Mouse (Mus musculus) right cerebral cortex, postnatal 10 days (tissue): ENCODE results near the gene Hormad2.

Source experiments
- DNase-seq, 2 experiments: peaks; one replicate each; pipeline ENCODE4 v3.0.0; 2021; ENCODE audit warnings: low spot score in 2 of 2

Gene Hormad2

GRCm38 (mm10) chr11:4440978-4441377, at the start of gene Hormad2:
TSS of gene Hormad2 (minus strand) at chr11:4441105.
- DNase-seq = no peak

DNA sequence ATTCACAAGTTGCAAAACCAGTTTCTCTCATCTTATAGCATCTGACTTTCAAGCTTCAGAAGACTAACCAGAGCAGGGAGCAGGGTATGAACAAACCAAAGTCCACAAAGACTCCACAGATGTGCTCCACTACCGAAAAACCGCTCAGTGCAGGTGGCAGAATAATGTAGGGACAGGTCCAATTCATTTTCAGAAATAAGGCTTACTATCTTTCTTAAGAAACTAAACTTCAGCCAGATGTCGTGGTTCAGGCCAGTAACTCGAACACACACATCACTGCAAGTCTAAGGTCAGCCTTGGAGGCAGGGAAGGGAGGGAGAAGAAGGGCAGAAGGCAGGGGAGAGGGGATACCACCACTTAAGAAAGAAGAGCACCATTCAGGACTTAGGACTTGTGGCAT, 48.3 kb upstream of the Hormad2 start:
- DNase-seq = no peak

DNA sequence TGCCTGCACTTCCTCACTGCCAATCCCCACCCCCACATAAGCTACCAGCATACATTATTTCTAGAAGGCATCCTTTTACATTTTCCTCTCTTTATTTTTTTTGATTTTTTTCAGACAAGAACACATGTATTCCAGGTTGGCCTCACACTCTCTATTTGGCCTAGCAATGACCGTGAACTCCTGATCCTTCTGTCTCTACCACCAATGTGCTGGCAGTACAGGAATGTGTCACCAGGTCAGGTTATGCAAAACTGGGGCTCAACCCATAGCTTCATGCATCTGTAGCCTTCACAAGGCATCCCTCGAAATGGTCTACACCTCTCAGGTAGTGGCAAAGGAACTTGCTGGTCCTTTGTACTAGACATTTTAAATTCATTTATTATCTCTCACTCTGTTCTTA, 47.9 kb upstream of the Hormad2 start:
- no peak for DNase-seq

GRCm38 (mm10) chr11:4488367-4488766, 47.5 kb upstream of the Hormad2 start:
- DNase-seq = no peak

GRCm38 (mm10) chr11:4487401-4487965, 46.6 kb upstream of the Hormad2 start:
- DNase-seq = peak in 1 of 2 experiments; percentile 42

DNA sequence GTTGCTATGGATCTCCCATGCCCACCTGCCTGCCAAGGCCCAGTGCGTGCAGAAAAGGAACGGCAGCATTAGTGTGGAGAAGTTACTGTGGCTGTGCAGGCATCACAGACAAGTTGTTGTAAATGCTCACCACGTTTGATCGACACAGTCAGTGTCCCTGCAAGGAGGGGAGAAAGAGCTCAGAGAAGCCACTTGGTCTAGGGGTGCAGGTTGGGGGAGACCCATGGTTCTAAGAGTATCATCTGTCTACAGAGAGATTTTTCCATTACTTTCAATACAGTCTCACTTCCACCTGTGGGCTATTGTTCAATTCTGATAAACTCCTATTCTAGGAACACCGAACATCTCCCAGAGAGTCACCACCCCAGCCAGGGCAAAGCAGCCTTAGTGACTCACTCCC, 43.6 kb upstream of the Hormad2 start:
- no peak for DNase-seq

GRCm38 (mm10) chr11:4482641-4483040, 41.7 kb upstream of the Hormad2 start:
- DNase-seq = no peak

DNA sequence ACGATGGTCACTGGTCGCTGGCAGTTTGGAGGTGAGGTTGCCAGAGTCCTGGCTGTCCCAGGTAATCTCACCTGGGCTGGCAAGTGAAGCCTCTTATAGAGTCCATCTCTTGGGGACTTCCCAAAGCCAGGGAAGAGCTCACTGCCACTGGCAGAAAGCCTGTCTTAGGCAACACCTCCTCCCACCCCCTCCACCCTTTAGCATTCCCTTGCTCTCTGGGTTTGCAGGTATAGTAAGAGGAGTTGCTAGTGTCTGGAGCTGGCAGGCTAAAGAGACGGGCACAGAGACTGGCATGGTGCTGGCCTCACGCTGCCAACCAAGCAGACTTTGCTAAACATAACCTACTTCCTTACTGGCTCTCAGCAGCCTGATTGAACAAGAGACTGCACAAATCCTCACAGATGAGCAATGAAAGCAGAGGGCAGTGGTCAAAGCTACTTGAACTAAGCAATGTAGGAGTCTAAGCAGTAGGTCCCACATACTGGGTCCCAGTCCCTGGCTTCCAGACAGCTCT, 35.3 kb upstream of the Hormad2 start:
- DNase-seq = peak; percentile 41 to 54

- no peak for DNase-seq
Observed at GRCm38 (mm10) chr11:4472464-4473179, 31.7 kb upstream of the Hormad2 start.

- DNase-seq = no peak
Observed at GRCm38 (mm10) chr11:4471734-4472133, 30.8 kb upstream of the Hormad2 start.

- no peak for DNase-seq
Observed at GRCm38 (mm10) chr11:4471251-4471650, 30.3 kb upstream of the Hormad2 start.

- DNase-seq = no peak
Observed at GRCm38 (mm10) chr11:4469091-4469490, 28.2 kb upstream of the Hormad2 start.

- no peak for DNase-seq
Observed at GRCm38 (mm10) chr11:4467436-4467835, 26.5 kb upstream of the Hormad2 start.

DNA sequence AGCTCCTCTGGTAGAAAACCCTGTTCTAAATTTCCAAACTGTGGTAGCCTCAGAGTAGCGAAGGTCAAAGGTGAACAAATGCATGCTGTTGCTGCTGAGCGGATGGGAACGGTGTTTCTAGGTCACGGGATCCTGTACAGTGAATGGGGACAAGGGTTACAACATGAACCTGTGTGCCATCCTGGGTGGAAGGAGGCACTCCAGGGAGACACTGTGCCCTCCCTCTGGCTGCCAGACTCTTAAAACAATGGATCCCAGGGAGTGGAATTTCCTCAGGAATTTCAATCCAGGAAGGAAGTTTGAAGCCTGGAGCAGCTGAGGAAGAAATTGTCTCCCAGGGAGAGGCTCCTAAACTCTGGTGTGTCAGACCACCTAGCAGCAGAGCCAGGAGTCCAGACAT, 25.3 kb upstream of the Hormad2 start:
- DNase-seq = no peak

- DNase-seq = no peak
Observed at GRCm38 (mm10) chr11:4464616-4465015, 23.7 kb upstream of the Hormad2 start.

DNA sequence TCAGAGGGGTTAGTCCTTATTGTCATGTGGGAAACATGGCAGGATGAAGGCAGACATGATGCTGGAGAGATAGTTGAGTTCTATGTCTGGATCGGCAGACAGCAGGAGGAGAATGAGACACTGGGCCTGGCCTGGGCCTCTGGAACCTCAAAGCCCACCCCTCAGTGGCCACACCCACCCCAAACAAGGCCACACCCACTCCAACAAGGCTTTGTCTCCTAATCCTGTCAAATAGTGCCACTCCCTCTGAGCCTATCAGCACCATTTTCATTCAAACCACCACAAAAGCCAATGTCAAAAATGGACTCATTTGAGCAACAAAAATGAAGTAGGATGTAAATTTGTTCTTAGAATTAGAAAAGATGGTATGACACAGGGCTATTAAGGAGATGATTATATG, 23.3 kb upstream of the Hormad2 start:
- DNase-seq = no peak

DNA sequence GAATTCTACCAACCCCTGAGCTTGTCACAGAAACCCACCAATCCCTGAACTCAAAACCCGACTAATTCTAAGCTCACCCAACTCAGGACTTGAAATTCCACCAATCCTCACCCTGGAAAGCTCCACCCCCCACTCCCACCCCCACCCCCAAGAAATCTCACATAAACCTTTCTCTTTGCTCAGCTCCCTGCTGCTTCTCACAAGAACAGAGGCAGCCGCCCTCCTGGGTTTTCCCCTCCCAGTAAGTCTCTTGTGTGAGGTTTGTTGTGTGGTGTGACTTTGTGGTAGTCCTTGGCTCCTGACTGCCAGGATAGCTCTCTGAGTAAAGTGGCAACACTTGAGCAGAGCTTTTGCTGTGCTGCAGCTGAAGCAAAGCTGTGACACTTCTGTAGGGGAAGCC, 22.0 kb upstream of the Hormad2 start:
- DNase-seq = no peak

- DNase-seq = no peak
Observed at GRCm38 (mm10) chr11:4461154-4461553, 20.2 kb upstream of the Hormad2 start.

- DNase-seq = no peak
Observed at GRCm38 (mm10) chr11:4460615-4461014, 19.7 kb upstream of the Hormad2 start.

DNA sequence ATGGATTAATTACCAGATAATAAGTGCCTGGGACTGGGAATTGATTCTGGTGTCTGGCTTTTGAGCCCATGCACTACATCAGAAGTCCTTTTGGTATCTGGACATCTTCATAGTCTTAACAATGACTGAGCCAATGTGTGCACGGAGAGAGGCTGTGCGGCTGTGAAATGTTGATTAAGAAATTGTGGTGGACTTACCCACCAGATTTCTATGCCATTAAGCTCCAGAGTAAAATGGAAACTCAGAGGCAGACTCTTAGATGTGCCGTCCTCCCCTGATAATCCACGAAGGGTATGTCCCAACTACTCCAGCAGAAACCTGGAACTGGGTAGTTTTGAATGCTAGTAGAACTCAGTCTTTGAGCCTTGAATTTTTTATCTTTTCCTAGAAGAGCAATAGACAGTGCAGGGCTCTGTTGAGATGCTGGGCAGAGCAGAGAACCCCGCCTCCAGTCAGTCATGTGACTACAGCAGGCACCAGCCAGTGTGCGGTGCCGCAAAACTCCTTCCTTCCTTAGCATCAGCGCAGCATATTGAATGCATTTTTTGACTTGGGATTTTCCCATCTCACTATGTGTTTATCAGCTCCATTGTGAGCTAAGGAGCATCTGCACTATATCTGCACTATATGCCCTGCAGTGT, 14.1 kb upstream of the Hormad2 start:
- DNase-seq = no peak

DNA sequence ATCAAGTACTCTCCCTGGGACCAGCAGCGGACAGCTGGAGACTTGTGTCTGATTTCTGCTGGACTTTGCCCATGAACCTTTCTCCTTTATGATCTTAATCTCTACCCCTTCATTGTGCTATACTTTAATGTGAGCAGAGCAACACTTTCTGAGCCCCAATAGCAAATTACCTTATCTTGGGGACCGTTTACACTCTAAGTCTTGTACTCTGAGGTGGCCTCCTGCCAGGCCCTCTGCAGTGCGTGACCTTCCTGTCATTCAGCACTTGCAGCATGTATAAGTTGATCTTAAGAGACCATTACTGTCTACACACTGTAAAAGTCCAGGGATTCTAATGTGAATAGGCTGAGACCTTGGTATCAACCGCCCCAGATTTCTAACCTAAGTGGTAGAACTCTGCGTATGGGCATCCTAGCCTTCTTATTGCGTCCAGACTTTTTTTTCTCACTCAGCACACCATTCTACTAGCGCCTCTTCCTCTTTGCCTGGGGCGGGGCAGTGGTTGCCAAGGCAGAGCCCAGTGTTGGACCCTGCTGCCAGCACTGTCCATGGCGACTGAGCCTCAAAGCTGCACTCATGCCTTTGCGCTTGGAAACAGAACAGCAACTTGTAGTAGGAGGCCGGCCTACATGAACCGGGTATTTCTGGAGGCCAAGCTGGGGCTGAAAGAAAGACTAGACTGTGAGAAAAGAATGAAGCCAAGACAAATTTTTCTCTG, 11.7 kb upstream of the Hormad2 start:
- DNase-seq = peak in 1 of 2 experiments; percentile 44

GRCm38 (mm10) chr11:4451116-4451515, 10.2 kb upstream of the Hormad2 start:
- DNase-seq = peak; percentile 70 to 77
